Mouse (Mus musculus) midbrain, postnatal 0 days (tissue): Measurements from ENCODE around the gene A530032D15Rik. TPM values are rescaled to one million over a fixed set of nuclear protein-coding genes. Genes with fewer than 3 reads are reported as not detected.
"Not testable (repeated sequence)": the region's sequence is repeated elsewhere in the genome, so short reads cannot be mapped to it uniquely, and the experiment has no call there.

Experiments used
- ATAC-seq: fragments of 200-750 bp; cut with Nextera tagmentation; 2 replicates; pipeline ENCODE4 v1.8.0; 2017; ENCODE audit warnings: moderate number of reproducible peaks, mild to moderate bottlenecking, moderate TSS enrichment, moderate library complexity; ENCODE audit not compliant: low FRiP score
- DNase-seq: peaks from one replicate; pipeline ENCODE4 v3.0.0-alpha.2; 2015; ENCODE audit warnings: low spot score
- H3K27ac ChIP-seq: fragments of 300-500 bp; sonication (generic); 2 replicates; pipeline ENCODE4 v1.5.1; 2014; ENCODE audit warnings: low read depth, mild to moderate bottlenecking, low read length, mixed read lengths
- H3K27me3 ChIP-seq: fragments of 300-500 bp; sonication (generic); 2 replicates; pipeline ENCODE4 v1.6.1; 2014; ENCODE audit warnings: low read length, control low read depth, mixed read lengths; ENCODE audit not compliant: insufficient read depth
- H3K36me3 ChIP-seq: fragments of 300-500 bp; sonication (generic); 2 replicates; pipeline ENCODE4 v1.6.1; 2014; ENCODE audit warnings: low read length, control low read depth, mixed read lengths; ENCODE audit not compliant: insufficient read depth
- H3K4me1 ChIP-seq: fragments of 300-500 bp; sonication (generic); 2 replicates; pipeline ENCODE4 v1.6.1; 2014; ENCODE audit warnings: mild to moderate bottlenecking, control low read depth, antibody characterized with exemption, low read length, mixed read lengths; ENCODE audit not compliant: insufficient read depth
- H3K4me2 ChIP-seq: fragments of 300-500 bp; sonication (generic); 2 replicates; pipeline ENCODE4 v1.6.1; 2014; ENCODE audit warnings: low read depth, mild to moderate bottlenecking, low read length, mixed read lengths; ENCODE audit not compliant: poor library complexity, severe bottlenecking
- H3K4me3 ChIP-seq: fragments of 300-500 bp; sonication (generic); 2 replicates; pipeline ENCODE4 v1.5.1; 2014; ENCODE audit warnings: low read depth, mild to moderate bottlenecking, low read length, moderate library complexity
- H3K9ac ChIP-seq: fragments of 300-500 bp; sonication (generic); replicated peaks from 2 replicates; pipeline ENCODE4 v1.6.1; 2014; ENCODE audit warnings: mild to moderate bottlenecking, low read length, moderate library complexity, mixed read lengths; ENCODE audit not compliant: poor library complexity, severe bottlenecking
- H3K9me3 ChIP-seq: fragments of 300-500 bp; sonication (generic); 2 replicates; pipeline ENCODE4 v1.6.1; 2016; ENCODE audit warnings: low read length, control low read depth
- WGBS: fragments of 180-500 bp; shearing (Covaris S2); extraction: QIAGEN DNeasy Blood & Tissue Kit; methylation state at CpG from one replicate; pipeline ENCODE4 v1.1.7; 2014; 5-methylcytosine and 5-hydroxymethylcytosine counted together
- polyA plus RNA-seq: library from polyadenylated mRNA; unstranded; fragments of >200 nt; fragmentation: Nextera tagmentation; extraction: Ambion mirVana; gene quantifications from 2 replicates; pipeline ENCODE4 v1.2.1, GENCODE M21; 2015
- total RNA-seq: library from RNA; depleted of rRNA; stranded (reverse); fragments of >200 nt; gene quantifications from 2 replicates; pipeline ENCODE4 v1.2.3, GENCODE M21; 2014; rRNA removed

A530032D15Rik gene
- total and polyA plus RNA-seq, 2 experiments from 2014 or later: not detected

GRCm38 (mm10) chr1:85034394-85034793 lies 75.3 kb downstream of the A530032D15Rik start:
- H3K36me3 ChIP-seq, ATAC-seq, H3K27me3 ChIP-seq, H3K4me1 ChIP-seq, H3K27ac ChIP-seq, H3K9ac ChIP-seq, DNase-seq, H3K9me3 ChIP-seq, H3K4me3 ChIP-seq, H3K4me2 ChIP-seq: not testable (repeated sequence)
- WGBS: 91% methylated on average over 3 of the region's 4 CpGs

GRCm38 (mm10) chr1:85033616-85034015 lies 76.0 kb downstream of the A530032D15Rik start:
- not testable (repeated sequence) for H3K4me3 ChIP-seq, H3K9me3 ChIP-seq, H3K27me3 ChIP-seq, H3K36me3 ChIP-seq, H3K9ac ChIP-seq, H3K4me1 ChIP-seq, ATAC-seq, H3K27ac ChIP-seq, H3K4me2 ChIP-seq
- 95% methylated on average over 5 of the region's 6 CpGs for WGBS
- peak; percentile 0 for DNase-seq

Other genes starting within 250 kb of the A530032D15Rik start
- 19.7 and 21.9 TPM in 2 replicates for gene Slc16a14, start 174.7 kb downstream of the A530032D15Rik start, total RNA-seq
- 16.3 and 17.5 TPM in 2 replicates for gene Slc16a14, start 174.7 kb downstream of the A530032D15Rik start, polyA plus RNA-seq
- not detected in 2 replicates for gene Gm10553, start 9.7 kb downstream of the A530032D15Rik start, total RNA-seq
- gene Gm10553, start 9.7 kb downstream of the A530032D15Rik start, polyA plus RNA-seq: not detected in 2 replicates
- gene C130026I21Rik, start 160.7 kb upstream of the A530032D15Rik start, total RNA-seq: not detected in 2 replicates
- not detected in 2 replicates for gene C130026I21Rik, start 160.7 kb upstream of the A530032D15Rik start, polyA plus RNA-seq